Mouse (Mus musculus) CH12.LX (cell line): ENCODE results near the gene Lrrc15. TPM values are rescaled to one million over a fixed set of nuclear protein-coding genes. Genes with fewer than 3 reads are reported as not detected.

ENCODE experiments used
- DNase-seq: peaks from one replicate; pipeline ENCODE4 v3.0.0-alpha.2; 2013; ENCODE audit errors: extremely low read depth
- H3K27ac ChIP-seq: 2 replicates; pipeline ENCODE4 v1.5.1; 2012; ENCODE audit warnings: low read depth, mild to moderate bottlenecking, control low read depth, moderate library complexity; ENCODE audit not compliant: insufficient read depth
- H3K27me3 ChIP-seq: replicated peaks from 2 replicates; pipeline ENCODE3; 2012; ENCODE audit warnings: inconsistent platforms
- H3K36me3 ChIP-seq, 2 experiments: replicated peaks in 1 of 2; 2 replicates each; pipeline versions ENCODE3 to v1.6.1; 2012; ENCODE audit warnings: inconsistent platforms in 1 of 2, low read length in 1 of 2, mild to moderate bottlenecking in 1 of 2, mixed read lengths in 1 of 2, moderate library complexity in 1 of 2; ENCODE audit not compliant: control insufficient read depth in 1 of 2, insufficient read depth in 1 of 2
- H3K4me1 ChIP-seq, 2 experiments: 2 replicates each; pipeline ENCODE4 v1.6.1; 2012; ENCODE audit warnings: inconsistent platforms in 1 of 2, moderate library complexity in 1 of 2; ENCODE audit not compliant: insufficient read depth in 2 of 2, control insufficient read depth in 1 of 2
- H3K4me2 ChIP-seq: 2 replicates; pipeline ENCODE4 v1.6.1; 2012; ENCODE audit warnings: low read depth, mild to moderate bottlenecking, control low read depth; ENCODE audit not compliant: poor library complexity, insufficient read depth, severe bottlenecking
- H3K4me3 ChIP-seq, 3 experiments: fragments of 150-350 bp in 1 of 3; sonication (generic) in 1 of 3; replicated peaks in 1 of 3; 2 replicates each; pipeline versions ENCODE3 to v1.5.1; 2011 to 2012; ENCODE audit warnings: low read depth in 2 of 3, low read length in 2 of 3, mild to moderate bottlenecking in 2 of 3, moderate library complexity in 2 of 3, control low read depth in 1 of 3, improper control_type of control experiment in 1 of 3, inconsistent platforms in 1 of 3, mixed read lengths in 1 of 3; ENCODE audit not compliant: poor library complexity in 1 of 3
- H3K79me2 ChIP-seq: replicated peaks from 2 replicates; pipeline ENCODE4 v1.6.1; 2012; ENCODE audit warnings: mild to moderate bottlenecking, moderate library complexity; ENCODE audit not compliant: control insufficient read depth, poor library complexity, insufficient read depth, severe bottlenecking; ENCODE audit errors: extremely low read depth
- H3K9ac ChIP-seq: 2 replicates; pipeline ENCODE4 v1.6.1; 2012; ENCODE audit warnings: low read depth, mild to moderate bottlenecking, control low read depth, moderate library complexity; ENCODE audit not compliant: insufficient read depth
- H3K9me3 ChIP-seq: replicated peaks from 2 replicates; pipeline ENCODE3; 2012; ENCODE audit warnings: low read length, inconsistent platforms, mixed read lengths
- CHD1 ChIP-seq: IDR thresholded peaks from 2 replicates; pipeline ENCODE4 v1.6.1; 2012; ENCODE audit warnings: low read depth, low read length, improper control_type of control experiment, inconsistent platforms
- CHD2 ChIP-seq: IDR thresholded peaks from 2 replicates; pipeline ENCODE4 v1.6.1; 2011; ENCODE audit warnings: low read length, improper control_type of control experiment
- CTCF ChIP-seq, 2 experiments: IDR thresholded peaks in 1 of 2; conservative IDR thresholded peaks in 1 of 2; 2 replicates each; pipeline ENCODE4 v1.5.1; 2011 to 2012; ENCODE audit warnings: low read depth in 2 of 2, low read length in 2 of 2, improper control_type of control experiment in 1 of 2, inconsistent platforms in 1 of 2, mild to moderate bottlenecking in 1 of 2, moderate library complexity in 1 of 2
- ELF1 ChIP-seq: IDR thresholded peaks from 2 replicates; pipeline ENCODE4 v1.6.1; 2014; ENCODE audit warnings: low read depth, mild to moderate bottlenecking, inconsistent platforms, low read length, improper control_type of control experiment
- ETS1 ChIP-seq: conservative IDR thresholded peaks from 2 replicates; pipeline ENCODE4 v1.6.1; 2012; ENCODE audit warnings: low read depth, mild to moderate bottlenecking, inconsistent platforms, low read length, improper control_type of control experiment, moderate library complexity
- GABPA ChIP-seq: IDR thresholded peaks from 2 replicates; pipeline ENCODE4 v1.6.1; 2012; ENCODE audit warnings: low read depth, low read length, improper control_type of control experiment, inconsistent platforms; ENCODE audit not compliant: insufficient replicate concordance
- HCFC1 ChIP-seq: IDR thresholded peaks from 2 replicates; pipeline ENCODE4 v1.6.1; 2012; ENCODE audit warnings: low read depth, mild to moderate bottlenecking, inconsistent platforms, low read length, improper control_type of control experiment
- JUN ChIP-seq: IDR thresholded peaks from 2 replicates; pipeline ENCODE4 v1.6.1; 2011; ENCODE audit warnings: low read depth, mild to moderate bottlenecking, low read length, improper control_type of control experiment, moderate library complexity; ENCODE audit not compliant: insufficient read depth
- KAT2A ChIP-seq: IDR thresholded peaks from 2 replicates; pipeline ENCODE4 v1.6.1; 2012; ENCODE audit warnings: low read length, improper control_type of control experiment, inconsistent platforms; ENCODE audit not compliant: insufficient replicate concordance
- MAFK ChIP-seq: IDR thresholded peaks from 2 replicates; pipeline ENCODE4 v1.6.1; 2011; ENCODE audit warnings: low read length, improper control_type of control experiment; ENCODE audit not compliant: insufficient replicate concordance
- MAX ChIP-seq: IDR thresholded peaks from 2 replicates; pipeline ENCODE4 v1.6.1; 2011; ENCODE audit warnings: low read length, improper control_type of control experiment
- MEF2A ChIP-seq: IDR thresholded peaks from 2 replicates; pipeline ENCODE4 v1.6.1; 2014; ENCODE audit warnings: low read depth, mild to moderate bottlenecking, inconsistent platforms, low read length, improper control_type of control experiment, borderline replicate concordance
- MXI1 ChIP-seq: IDR thresholded peaks from 2 replicates; pipeline ENCODE4 v1.6.1; 2011; ENCODE audit warnings: mild to moderate bottlenecking, low read depth, low read length, improper control_type of control experiment
- MYC ChIP-seq: IDR thresholded peaks from 2 replicates; pipeline ENCODE4 v1.6.1; 2011; ENCODE audit warnings: low read depth, mild to moderate bottlenecking, improper control_type of control experiment, low read length
- NELFE ChIP-seq: IDR thresholded peaks from 2 replicates; pipeline ENCODE4 v1.6.1; 2011; ENCODE audit warnings: low read depth, low read length, improper control_type of control experiment
- NRF1 ChIP-seq: IDR thresholded peaks from 2 replicates; pipeline ENCODE4 v1.6.1; 2014; ENCODE audit warnings: low read depth, mild to moderate bottlenecking, inconsistent platforms, low read length, improper control_type of control experiment, moderate library complexity
- PAX5 ChIP-seq: IDR thresholded peaks from 2 replicates; pipeline ENCODE4 v1.6.1; 2012; ENCODE audit warnings: low read length, inconsistent platforms, mixed read lengths
- POLR2A ChIP-seq: IDR thresholded peaks from 2 replicates; pipeline ENCODE4 v1.6.1; 2011; ENCODE audit warnings: low read depth, mild to moderate bottlenecking, improper control_type of control experiment, low read length
- RAD21 ChIP-seq: IDR thresholded peaks from 2 replicates; pipeline ENCODE4 v1.6.1; 2011; ENCODE audit warnings: low read depth, mild to moderate bottlenecking, low read length, improper control_type of control experiment, moderate library complexity
- RCOR1 ChIP-seq: conservative IDR thresholded peaks from 2 replicates; pipeline ENCODE4 v1.6.1; 2012; ENCODE audit warnings: low read depth, mild to moderate bottlenecking, inconsistent platforms, low read length, improper control_type of control experiment
- SIN3A ChIP-seq: IDR thresholded peaks from 2 replicates; pipeline ENCODE4 v1.6.1; 2012; ENCODE audit warnings: low read length, improper control_type of control experiment, inconsistent platforms
- SMC3 ChIP-seq: IDR thresholded peaks from 2 replicates; pipeline ENCODE4 v1.6.1; 2011; ENCODE audit warnings: low read depth, low read length, improper control_type of control experiment
- TCF12 ChIP-seq: IDR thresholded peaks from 2 replicates; pipeline ENCODE4 v1.6.1; 2014; ENCODE audit warnings: low read depth, mild to moderate bottlenecking, inconsistent platforms, low read length, improper control_type of control experiment
- UBTF ChIP-seq: IDR thresholded peaks from 2 replicates; pipeline ENCODE4 v1.6.1; 2012; ENCODE audit warnings: low read depth, mild to moderate bottlenecking, inconsistent platforms, low read length, improper control_type of control experiment, moderate library complexity
- USF1 ChIP-seq: IDR thresholded peaks from 2 replicates; pipeline ENCODE4 v1.6.1; 2014; ENCODE audit warnings: low read depth, mild to moderate bottlenecking, inconsistent platforms, low read length, improper control_type of control experiment
- USF2 ChIP-seq: conservative IDR thresholded peaks from 2 replicates; pipeline ENCODE4 v1.6.1; 2011; ENCODE audit warnings: low read depth, low read length, improper control_type of control experiment
- ZC3H11A ChIP-seq: IDR thresholded peaks from 2 replicates; pipeline ENCODE4 v1.6.1; 2012; ENCODE audit warnings: low read depth, mild to moderate bottlenecking, inconsistent platforms, low read length, improper control_type of control experiment
- ZKSCAN1 ChIP-seq: IDR thresholded peaks from 2 replicates; pipeline ENCODE4 v1.6.1; 2012; ENCODE audit warnings: low read depth, inconsistent platforms, low read length, improper control_type of control experiment, borderline replicate concordance
- ZMIZ1 ChIP-seq: IDR thresholded peaks from 2 replicates; pipeline ENCODE4 v1.6.1; 2012; ENCODE audit warnings: low read depth, mild to moderate bottlenecking, inconsistent platforms, low read length, improper control_type of control experiment
- dilution Hi-C: fragments of 300-500 bp; cut with MboI; formaldehyde crosslinking; loops from 2 replicates; pipeline ENCODE4 v1.14.3; 2020; ENCODE audit warnings: low sequenced_read_pairs; ENCODE audit not compliant: extremely low pct_unique_long_range_greater_than_20kb, extremely low pct_ligation_motif_present
- in situ Hi-C: fragments of 300-500 bp; cut with MboI; formaldehyde crosslinking; loops from 3 replicates; pipeline ENCODE4 v1.14.3; 2019; ENCODE audit warnings: low sequenced_read_pairs, low pct_ligation_motif_present, low pct_unique_long_range_greater_than_20kb, mixed read lengths
- polyA plus RNA-seq: library from polyadenylated mRNA; unstranded; fragments of >175 nt; gene quantifications from 2 replicates; pipeline ENCODE4 v1.2.1, GENCODE M21; 2012; ENCODE audit warnings: low read depth; ENCODE audit not compliant: insufficient read length
- total RNA-seq, 2 experiments: library from RNA; depleted of rRNA; stranded (reverse); fragments of 300-350 nt in 1 of 2; fragments of >200 nt in 1 of 2; gene quantifications; 2 replicates each; pipeline ENCODE4 v1.2.3; 2012 to 2014

The Lrrc15 gene
- total and polyA plus RNA-seq, 3 experiments = not detected

- no peak for DNase-seq
- H3K9ac ChIP-seq = no peak overlapping the region
- peaks cover 14% of the 10 kb centered on the region for H3K9me3 ChIP-seq
- H3K4me1 ChIP-seq = peaks cover 0 to 3% of the 10 kb centered on the region in 2 experiments; a peak in 1 of 4 replicates
- H3K27ac ChIP-seq = no peak overlapping the region
- TF ChIP-seq GABPA (no peak), MYC (no peak), MAX (no peak), HCFC1 (no peak), SMC3 (no peak), MXI1 (no peak), PAX5 (no peak), CHD1 (no peak), NRF1 (no peak), JUN (no peak), ETS1 (no peak), ZKSCAN1 (no peak), UBTF (no peak), SIN3A (no peak), NELFE (no peak), MEF2A (no peak), CTCF (conservative IDR thresholded peaks at IDR 0.05 in 1 of 2, IDR thresholded peaks at IDR 0.05 in 1 of 2; ENCODE audit: low read depth in 2 of 2, low read length in 2 of 2) (no peak), ZMIZ1 (no peak), MAFK (no peak), POLR2A (no peak)
- in situ Hi-C loops (loop anchor here (10.0 kb wide), 1 partner anchor 519 kb away; no protein-coding TSS in a partner anchor), dilution Hi-C loops (no loop called here)
- H3K36me3 ChIP-seq = no peaks in the 10 kb centered on the region
- no peak overlapping the region for H3K4me3 ChIP-seq
- no peaks in the 10 kb centered on the region for H3K79me2 ChIP-seq
- peaks cover 19% of the 10 kb centered on the region for H3K27me3 ChIP-seq
- H3K4me2 ChIP-seq = no peak overlapping the region
These were observed 38.9 kb downstream of the Lrrc15 start for GRCm38 (mm10) chr16:30244037-30244700.

- TF ChIP-seq SIN3A (no peak), ZKSCAN1 (no peak), ETS1 (no peak), CTCF (conservative IDR thresholded peaks at IDR 0.05 in 1 of 2, IDR thresholded peaks at IDR 0.05 in 1 of 2; ENCODE audit: low read depth in 2 of 2, low read length in 2 of 2) (no peak), MAX (no peak), ZC3H11A (no peak), CHD2 (no peak), TCF12 (no peak), ELF1 (no peak), USF2 (no peak), POLR2A (no peak), RAD21 (no peak), USF1 (no peak), RCOR1 (no peak), KAT2A (no peak)
- peaks cover 2 to 3% of the 10 kb centered on the region in 2 experiments; a peak in 2 of 4 replicates for H3K4me1 ChIP-seq
- H3K9me3 ChIP-seq = peaks cover 10% of the 10 kb centered on the region
- no peaks in the 10 kb centered on the region for H3K36me3 ChIP-seq
- in situ Hi-C loops (loop anchor here (10.0 kb wide), 1 partner anchor 517 kb away; no protein-coding TSS in a partner anchor), dilution Hi-C loops (no loop called here)
- no peak overlapping the region for H3K27ac ChIP-seq
- H3K9ac ChIP-seq = no peak overlapping the region
- H3K4me3 ChIP-seq = no peak overlapping the region
- no peak overlapping the region for H3K4me2 ChIP-seq
- peaks cover 39% of the 10 kb centered on the region for H3K27me3 ChIP-seq
- DNase-seq = no peak
- H3K79me2 ChIP-seq = no peaks in the 10 kb centered on the region
These were observed 41.4 kb downstream of the Lrrc15 start for GRCm38 (mm10) chr16:30241623-30242022.
